Mouse (Mus musculus): ENCODE results near the gene Gm11060.

GRCm38 (mm10) chr2:105117669-105118068 lies 25.9 kb downstream of the Gm11060 start:
- TF ChIP-seq CTCF (IDR thresholded peaks at IDR 0.05; ENCODE audit: control insufficient read depth, insufficient read depth, insufficient read length) = no peak
- TF ChIP-seq USF1 (IDR thresholded peaks at IDR 0.05; ENCODE audit: low read depth) = no peak
- no peak for TF ChIP-seq FOSL1 (IDR thresholded peaks at IDR 0.05; ENCODE audit: insufficient read depth, low read length, poor library complexity, severe bottlenecking)
- no peak for TF ChIP-seq MYOD1 (IDR thresholded peaks at IDR 0.05; ENCODE audit: control insufficient read depth, insufficient read length, low read depth)
